Mouse (Mus musculus) kidney, postnatal 10 days (tissue): ENCODE results near the gene Eif4g2.

ENCODE experiments used
- DNase-seq: peaks from one replicate; pipeline ENCODE4 v3.0.0; 2021; ENCODE audit warnings: mixed read lengths

The Eif4g2 gene

GRCm38 (mm10) chr7:111069439-111070166 is 13.2 kb downstream of the Eif4g2 start:
- DNase-seq: no peak

DNA sequence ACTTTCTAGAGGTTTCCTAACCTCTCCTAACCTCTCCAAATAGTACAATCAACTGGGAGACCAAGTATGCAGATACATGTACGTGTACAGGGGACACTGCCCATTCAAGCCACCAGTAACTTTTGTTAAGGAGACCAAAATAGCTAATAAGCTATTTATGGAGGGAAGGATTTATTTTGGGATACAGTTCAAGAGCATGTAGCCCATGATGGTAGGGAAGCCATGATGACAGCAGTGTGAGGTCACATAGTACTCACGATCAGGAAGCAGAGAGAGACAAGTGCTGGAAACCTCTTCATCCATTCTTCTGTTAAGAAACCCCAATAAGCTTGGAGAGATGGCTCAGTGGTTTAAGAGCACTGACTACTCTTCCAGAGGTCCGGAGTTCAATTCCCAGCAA is 14.6 kb downstream of the Eif4g2 start:
- no peak for DNase-seq

- DNase-seq: no peak
Observed at GRCm38 (mm10) chr7:111062971-111063370, 19.9 kb downstream of the Eif4g2 start.

DNA sequence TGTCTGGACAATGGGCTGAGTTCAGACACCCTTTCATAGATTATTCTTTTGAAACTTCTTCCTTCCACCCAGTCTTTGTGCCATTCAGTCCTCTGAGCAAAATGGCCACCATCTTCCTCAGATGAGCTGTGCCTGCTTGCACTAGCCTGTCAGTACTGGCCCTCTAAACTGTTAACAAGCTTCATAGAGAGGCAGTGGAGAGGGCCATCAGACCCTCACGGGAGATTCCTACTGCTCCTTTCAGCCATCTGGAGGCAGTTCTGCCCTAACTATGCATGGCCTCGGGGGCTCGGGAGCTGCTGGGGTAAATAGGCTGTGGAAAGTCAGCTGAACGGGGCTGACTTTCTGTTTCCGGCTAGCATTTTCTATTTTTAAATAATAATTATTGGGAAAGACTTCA is 23.3 kb downstream of the Eif4g2 start:
- DNase-seq: no peak

DNA sequence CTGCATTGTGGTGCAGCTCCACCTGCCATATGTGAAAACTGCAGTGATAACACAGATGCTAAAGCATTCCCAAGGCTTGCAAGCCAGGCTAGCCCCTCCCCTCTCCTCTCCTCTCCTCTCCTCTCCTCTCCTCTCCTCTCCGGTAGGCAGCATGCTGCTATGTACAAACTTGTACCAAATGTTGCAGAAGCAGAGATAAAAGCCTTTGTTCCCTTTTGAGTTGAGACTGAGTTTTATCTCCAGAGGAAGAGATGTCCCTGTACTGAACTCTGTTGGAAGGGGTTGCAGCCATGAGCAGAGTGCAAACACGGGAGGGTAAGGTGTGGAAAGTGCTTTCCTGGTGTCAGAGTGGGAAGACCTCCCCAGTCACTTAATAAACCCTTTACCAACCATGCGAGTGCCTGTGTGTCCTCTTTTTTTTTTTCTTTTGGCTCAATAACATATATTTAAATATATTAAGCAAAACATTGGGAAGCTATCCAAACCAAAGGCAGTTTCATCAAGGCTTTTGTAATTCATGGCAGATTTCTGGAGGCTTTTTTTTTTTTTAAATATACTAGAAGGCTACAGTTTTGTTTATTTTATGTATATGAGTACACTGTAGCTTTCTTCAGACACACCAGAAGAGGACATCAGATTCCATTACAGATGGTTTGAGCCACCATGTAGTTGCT is 26.7 kb downstream of the Eif4g2 start:
- no peak for DNase-seq

DNA sequence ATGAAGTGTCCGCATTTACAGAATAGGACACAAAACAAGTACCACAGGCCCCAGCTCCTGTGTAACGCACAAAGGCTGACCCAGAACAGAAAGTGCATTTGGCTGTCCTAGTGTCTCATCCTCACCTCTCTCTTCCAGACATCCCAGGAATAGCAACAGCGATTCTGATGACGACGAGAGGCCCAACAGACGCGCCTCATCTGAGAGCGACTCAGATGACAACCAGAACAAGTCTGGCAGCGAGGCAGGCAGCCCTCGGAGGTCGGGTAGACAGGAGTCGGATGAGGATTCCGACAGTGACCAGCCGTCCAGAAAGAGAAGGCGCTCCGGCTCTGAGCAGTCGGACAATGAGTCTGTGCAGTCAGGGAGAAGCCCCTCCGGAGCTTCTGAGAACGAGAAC is 27.6 kb downstream of the Eif4g2 start:
- DNase-seq: no peak

DNA sequence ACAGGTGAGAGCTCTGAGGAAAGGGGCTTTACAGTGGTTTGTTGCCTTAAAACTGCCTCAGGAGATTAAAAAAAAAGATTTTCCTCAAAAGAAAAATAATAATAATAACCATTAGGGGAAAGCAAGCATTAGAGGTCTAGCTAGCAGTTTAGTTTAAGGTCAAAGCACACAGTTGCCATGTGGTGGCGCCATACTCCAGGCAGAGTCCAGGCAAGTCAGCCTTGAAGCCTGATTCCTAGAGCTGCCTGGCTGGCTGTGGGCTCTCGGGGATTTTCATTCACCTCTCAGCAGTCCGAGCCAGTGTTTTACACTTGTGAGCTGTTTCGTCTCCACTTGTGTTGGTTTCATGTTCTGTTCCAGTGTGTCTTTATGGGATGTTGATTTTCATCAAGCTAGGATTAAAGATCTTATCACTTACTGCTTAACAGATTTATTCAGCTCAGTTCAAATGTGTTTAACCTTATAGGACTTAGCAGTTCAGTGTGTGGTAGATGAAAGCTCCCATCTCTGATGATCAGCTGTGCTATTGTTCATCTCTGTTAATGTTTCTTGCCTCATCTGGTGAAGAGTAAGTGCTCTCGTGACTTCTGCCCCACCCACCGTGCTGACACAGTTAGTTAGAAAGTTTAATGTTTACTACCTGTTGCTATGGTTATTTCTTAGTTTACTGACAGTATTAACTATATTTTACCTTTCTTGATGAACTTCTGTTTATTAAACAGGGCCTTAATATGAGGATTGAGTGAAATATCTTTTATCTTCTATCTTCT is 33.0 kb downstream of the Eif4g2 start:
- DNase-seq: peak; percentile 82

DNA sequence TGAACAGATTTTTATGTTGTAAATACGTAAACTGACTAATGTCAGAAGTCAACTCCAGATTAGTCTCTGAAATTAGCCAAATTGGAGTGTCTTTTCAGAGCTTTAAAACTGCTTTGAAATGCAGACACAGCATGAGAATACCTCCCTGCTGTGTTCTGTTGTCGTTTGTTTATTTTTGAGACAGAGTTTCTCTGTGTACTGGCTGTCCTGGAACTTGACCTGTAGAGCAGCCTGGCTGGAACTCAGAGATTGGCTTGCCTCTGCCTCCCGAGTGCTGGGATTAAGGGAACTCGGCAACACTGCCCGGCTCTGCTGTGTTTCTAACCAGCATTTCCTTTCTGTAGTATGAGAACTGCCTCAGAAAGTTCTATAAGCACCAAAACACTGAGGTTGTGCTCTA is 33.9 kb downstream of the Eif4g2 start:
- DNase-seq: no peak

- DNase-seq: no peak
Observed at GRCm38 (mm10) chr7:111029046-111029553, 53.7 kb downstream of the Eif4g2 start.

DNA sequence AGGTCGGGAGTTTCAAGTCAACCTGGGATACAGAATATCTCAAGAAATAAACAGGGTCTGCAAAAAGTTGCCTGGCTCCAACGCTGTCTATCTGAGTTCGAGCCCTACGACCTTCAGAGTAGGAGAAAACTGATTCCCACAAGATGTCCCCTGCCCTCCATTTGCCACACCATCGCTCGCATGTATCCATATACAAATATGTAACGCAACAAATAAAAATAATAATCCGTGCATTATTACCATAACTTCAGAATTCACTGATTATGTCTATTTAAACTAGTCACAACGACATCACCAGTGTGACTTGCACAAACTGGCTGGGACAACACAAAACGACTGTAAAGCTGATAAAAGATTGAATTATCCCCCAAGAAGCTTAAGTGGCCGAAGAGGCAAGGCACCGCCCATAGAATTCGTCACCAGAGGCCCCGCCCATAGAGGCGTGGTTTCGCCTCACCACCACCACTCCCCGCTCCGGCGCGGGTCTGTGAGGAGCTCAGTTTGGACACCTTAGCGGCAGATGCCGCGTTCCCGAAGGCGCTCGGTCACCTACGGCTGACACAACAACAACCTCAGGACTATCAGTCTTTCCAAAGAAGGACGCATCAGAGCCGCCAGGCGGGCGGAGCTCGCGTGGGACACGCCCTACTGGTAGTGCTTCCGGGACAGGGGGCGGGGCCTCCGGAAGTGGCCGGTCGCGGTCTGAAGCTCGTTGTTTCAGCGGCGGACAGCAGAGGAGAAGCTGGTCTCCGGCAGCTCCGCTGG is 54.4 kb downstream of the Eif4g2 start, which contains the start of gene Ctr9:
Gene Ctr9, plus strand, starts transcription at position 671 of the 765 bp plus-strand sequence.
- DNase-seq: peak; percentile 97

DNA sequence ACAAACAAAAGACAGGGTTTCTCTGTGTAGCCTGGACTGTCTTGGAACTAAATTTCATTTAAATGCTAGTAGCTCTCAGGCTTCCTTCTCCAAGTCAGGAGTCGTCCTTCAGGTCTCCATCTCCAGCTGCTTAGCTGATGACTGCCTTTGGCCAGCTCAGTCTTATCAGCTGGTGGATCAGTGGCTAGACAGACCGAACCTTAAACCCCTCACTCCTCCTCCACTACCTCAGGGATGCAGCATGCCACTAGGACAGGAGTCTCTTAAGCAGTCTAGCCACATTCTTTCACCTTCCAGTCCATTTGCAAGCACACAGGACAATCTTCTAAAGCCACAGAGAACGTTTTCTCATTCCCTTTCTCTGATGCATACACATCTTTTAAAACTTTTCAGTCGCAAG is 57.9 kb downstream of the Eif4g2 start:
- no peak for DNase-seq

DNA sequence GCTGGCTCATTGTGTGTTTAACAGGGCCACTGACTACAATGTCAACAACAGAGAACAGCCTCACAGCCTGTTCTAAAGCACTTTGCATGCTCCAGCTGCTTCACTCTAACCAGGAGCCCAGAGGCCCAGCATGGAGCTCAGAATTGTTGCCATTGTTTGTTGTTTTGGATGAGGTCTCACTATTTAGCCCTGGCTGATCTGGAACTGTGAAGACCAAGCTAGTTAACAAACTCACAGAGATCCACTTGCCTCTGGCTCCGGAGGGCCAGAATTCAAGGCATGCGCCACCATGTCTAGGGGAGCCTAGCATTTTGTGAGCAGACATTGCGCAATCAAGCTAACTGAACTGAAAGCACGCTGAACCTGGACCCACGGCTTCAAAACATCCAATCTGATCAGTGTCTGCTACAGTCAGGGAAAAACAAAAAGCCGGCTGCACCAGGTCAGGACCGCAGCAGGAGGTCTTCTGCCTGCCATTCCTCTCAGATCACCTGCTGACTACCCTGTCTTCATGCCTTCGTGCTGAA is 58.7 kb downstream of the Eif4g2 start:
- peak; percentile 36 for DNase-seq

DNA sequence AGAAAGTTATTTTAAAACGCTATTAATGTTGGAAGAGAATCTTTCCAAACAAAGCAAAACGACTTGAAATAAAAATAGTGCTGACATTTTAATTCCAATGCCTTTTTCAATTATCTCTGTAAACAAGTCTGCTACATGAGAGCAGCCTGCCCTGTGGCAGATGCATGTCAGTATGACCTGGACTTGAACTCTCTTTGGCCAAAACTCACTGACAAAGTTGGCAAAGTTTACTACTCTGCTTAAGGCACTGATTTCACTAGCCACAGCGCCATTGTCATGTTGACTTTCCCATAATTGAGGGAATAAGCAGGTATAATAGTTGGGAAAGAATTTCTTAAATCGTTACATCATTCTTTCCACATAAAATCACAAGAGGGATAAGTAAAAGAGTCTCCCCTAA is 62.0 kb downstream of the Eif4g2 start:
- DNase-seq: no peak
